Mouse (Mus musculus) large intestine, adult 2 months (tissue): ENCODE results near the gene 2410004P03Rik. TPM values are rescaled to one million over a fixed set of nuclear protein-coding genes. Genes with fewer than 3 reads are reported as not detected.

ENCODE experiments used
- DNase-seq: peaks from one replicate; pipeline ENCODE4 v3.0.0-alpha.2; 2012; ENCODE audit warnings: low read depth, low spot score
- WGBS: fragments of 180-500 bp; shearing (Covaris S2); methylation state at CpG from one replicate; pipeline ENCODE4 v1.1.7; 2018; 5-methylcytosine and 5-hydroxymethylcytosine counted together
- polyA plus RNA-seq: library from polyadenylated mRNA; depleted of rRNA; stranded (reverse); fragments of >200 nt; gene quantifications from 2 replicates; pipeline ENCODE4 v1.2.3, GENCODE M21; 2012; rRNA removed

The 2410004P03Rik gene
- polyA plus RNA-seq, 1 experiment = 0.19 TPM

- WGBS = 57% methylated on average over 1 of the region's 1 CpGs
- no peak for DNase-seq
Observed at GRCm38 (mm10) chr12:16958851-16959250, 52.7 kb downstream of the 2410004P03Rik start.

Other genes starting within 250 kb of the 2410004P03Rik start
- 1.6 and 3.5 TPM in 2 replicates for gene Greb1, start 210.8 kb downstream of the 2410004P03Rik start, polyA plus RNA-seq
- gene E2f6, start 200.8 kb downstream of the 2410004P03Rik start, polyA plus RNA-seq = 9.5 and 12.5 TPM in 2 replicates
- gene Rock2, start 116.8 kb downstream of the 2410004P03Rik start, polyA plus RNA-seq = 6.5 and 8.1 TPM in 2 replicates
- gene Pqlc3, start 11.3 kb downstream of the 2410004P03Rik start, polyA plus RNA-seq = 37.3 and 75.9 TPM in 2 replicates
- gene Kcnf1, start 165.2 kb upstream of the 2410004P03Rik start, polyA plus RNA-seq = 3.8 and 4.1 TPM in 2 replicates